Mouse (Mus musculus): ENCODE measurements around the gene Krt4.
A peak's percentile ranks its signal among the peaks of the same experiment; 100 is the strongest.

Gene Krt4

GRCm38 (mm10) chr15:101924635-101925034 is at the start of gene Krt4:
TSS of gene Krt4 (minus strand) at chr15:101924735.
- no peak for TF ChIP-seq GATA4 (IDR thresholded peaks at IDR 0.05; ENCODE audit: insufficient replicate concordance, low read length)

GRCm38 (mm10) chr15:101973414-101974077 is 49.0 kb upstream of the Krt4 start:
- TF ChIP-seq GATA4 (IDR thresholded peaks at IDR 0.05; ENCODE audit: insufficient replicate concordance, low read length), result peak; percentile 40; the same call in 1 of the 2 replicates

GRCm38 (mm10) chr15:101970536-101970935 is 46.0 kb upstream of the Krt4 start:
- no peak for TF ChIP-seq GATA4 (IDR thresholded peaks at IDR 0.05; ENCODE audit: insufficient replicate concordance, low read length)

GRCm38 (mm10) chr15:101966808-101967207 is 42.3 kb upstream of the Krt4 start:
- TF ChIP-seq GATA4 (IDR thresholded peaks at IDR 0.05; ENCODE audit: insufficient replicate concordance, low read length), result no peak

GRCm38 (mm10) chr15:101958891-101959290 is 34.4 kb upstream of the Krt4 start:
- no peak for TF ChIP-seq GATA4 (IDR thresholded peaks at IDR 0.05; ENCODE audit: insufficient replicate concordance, low read length)

- no peak for TF ChIP-seq GATA4 (IDR thresholded peaks at IDR 0.05; ENCODE audit: insufficient replicate concordance, low read length)
Observed at GRCm38 (mm10) chr15:101954187-101954586, 29.7 kb upstream of the Krt4 start, which contains the start of gene Krt78. TSS of gene Krt78 (minus strand) at chr15:101954287.

GRCm38 (mm10) chr15:101952733-101953474 is 28.4 kb upstream of the Krt4 start:
- no peak for TF ChIP-seq GATA4 (IDR thresholded peaks at IDR 0.05; ENCODE audit: insufficient replicate concordance, low read length)

- TF ChIP-seq GATA4 (IDR thresholded peaks at IDR 0.05; ENCODE audit: insufficient replicate concordance, low read length), result no peak
Observed at GRCm38 (mm10) chr15:101945430-101945829, 20.9 kb upstream of the Krt4 start.

- TF ChIP-seq GATA4 (IDR thresholded peaks at IDR 0.05; ENCODE audit: insufficient replicate concordance, low read length), result no peak
Observed at GRCm38 (mm10) chr15:101941948-101942347, 17.4 kb upstream of the Krt4 start.

GRCm38 (mm10) chr15:101940274-101940829 is 15.8 kb upstream of the Krt4 start, which contains the start of gene Krt79:
TSS of gene Krt79 (minus strand) at chr15:101940324.
- no peak for TF ChIP-seq GATA4 (IDR thresholded peaks at IDR 0.05; ENCODE audit: insufficient replicate concordance, low read length)

GRCm38 (mm10) chr15:101938600-101939308 is 14.2 kb upstream of the Krt4 start:
- no peak for TF ChIP-seq GATA4 (IDR thresholded peaks at IDR 0.05; ENCODE audit: insufficient replicate concordance, low read length)

GRCm38 (mm10) chr15:101933024-101933423 is 8.5 kb upstream of the Krt4 start:
- TF ChIP-seq GATA4 (IDR thresholded peaks at IDR 0.05; ENCODE audit: insufficient replicate concordance, low read length), result no peak

- no peak for TF ChIP-seq GATA4 (IDR thresholded peaks at IDR 0.05; ENCODE audit: insufficient replicate concordance, low read length)
Observed at GRCm38 (mm10) chr15:101929666-101930065, 5.1 kb upstream of the Krt4 start.

- no peak for TF ChIP-seq GATA4 (IDR thresholded peaks at IDR 0.05; ENCODE audit: insufficient replicate concordance, low read length)
Observed at GRCm38 (mm10) chr15:101929087-101929486, 4.6 kb upstream of the Krt4 start.

- no peak for TF ChIP-seq GATA4 (IDR thresholded peaks at IDR 0.05; ENCODE audit: insufficient replicate concordance, low read length)
Observed at GRCm38 (mm10) chr15:101927340-101928080, 3.0 kb upstream of the Krt4 start.
